Comparison of ENCODE assay signal across 13 mouse cellular contexts in genomic region chr3:51702701-51703286, GRCm38 (mm10). TPM values are rescaled to one million over a fixed set of nuclear protein-coding genes. Genes with fewer than 3 reads are reported as not detected.
DNase-seq lines count a peak whose midpoint lies in the region; ATAC-seq and TF ChIP-seq lines count a peak whose summit lies in the region.
"Had no signal": no experiment of that assay in that cellular context is flagged by ENCODE, and none has a peak within 500 bp of the region (broad histone marks: within the 10 kb centered on the region; RNA-seq: fewer than 3 reads in every experiment).

No protein-coding gene starts in this region.

- peaks cover 23% of the 10 kb centered on the region for H3K4me1 ChIP-seq in embryonic facial prominence, embryonic 14.5 days (ENCODE audit: control insufficient read depth, insufficient read depth, low read length)
- peaks cover 39% of the 10 kb centered on the region for H3K4me1 ChIP-seq in hindbrain, embryonic 15.5 days (replicated peaks)
- H3K4me1 ChIP-seq in neural tube, embryonic 12.5 days = peaks cover 37% of the 10 kb centered on the region

- no peak overlapping the region for H3K4me2 ChIP-seq in embryonic facial prominence, embryonic 14.5 days (ENCODE audit: low read depth, low read length)
- no peak overlapping the region for H3K4me2 ChIP-seq in hindbrain, embryonic 15.5 days
- no peak overlapping the region for H3K4me2 ChIP-seq in neural tube, embryonic 12.5 days (replicated peaks)

- TF ChIP-seq CTCF in gastrocnemius, adult 2 months (IDR thresholded peaks at IDR 0.05) = no peak

- H3K9ac ChIP-seq in embryonic facial prominence, embryonic 14.5 days (ENCODE audit: low read depth, low read length) = no peak overlapping the region
- no peak overlapping the region for H3K9ac ChIP-seq in hindbrain, embryonic 15.5 days
- no peak overlapping the region for H3K9ac ChIP-seq in neural tube, embryonic 12.5 days

- WGBS in embryonic facial prominence, embryonic 14.5 days = 45% methylated on average over 8 of the region's 8 CpGs
- WGBS in hindbrain, embryonic 15.5 days = 63% methylated on average over 8 of the region's 8 CpGs
- 70% methylated on average over 8 of the region's 8 CpGs for WGBS in neural tube, embryonic 12.5 days

- H3K4me3 ChIP-seq in gastrocnemius, adult 2 months = no peak overlapping the region
- H3K4me3 ChIP-seq in embryonic facial prominence, embryonic 14.5 days (ENCODE audit: low read depth, low read length) = no peak overlapping the region
- no peak overlapping the region for H3K4me3 ChIP-seq in hindbrain, embryonic 15.5 days
- no peak overlapping the region for H3K4me3 ChIP-seq in neural tube, embryonic 12.5 days

- H3K36me3 ChIP-seq in embryonic facial prominence, embryonic 14.5 days (ENCODE audit: control insufficient read depth, insufficient read depth, low read length) = no peaks in the 10 kb centered on the region
- no peaks in the 10 kb centered on the region for H3K36me3 ChIP-seq in hindbrain, embryonic 15.5 days
- H3K36me3 ChIP-seq in neural tube, embryonic 12.5 days = no peaks in the 10 kb centered on the region
- H3K36me3 ChIP-seq: liver, embryonic 13.5 days had no signal

- H3K27me3 ChIP-seq in embryonic facial prominence, embryonic 14.5 days (replicated peaks; ENCODE audit: control insufficient read depth, insufficient read depth, low read length) = no peaks in the 10 kb centered on the region
- H3K27me3 ChIP-seq in hindbrain, embryonic 15.5 days = no peaks in the 10 kb centered on the region
- H3K27me3 ChIP-seq in neural tube, embryonic 12.5 days (replicated peaks) = no peaks in the 10 kb centered on the region
- H3K27me3 ChIP-seq: megakaryocyte, embryonic 14.5 days had no signal

- DNase-seq in gastrocnemius, adult 2 months = no peak
- no peak for DNase-seq in gastrocnemius, postnatal 4 days (ENCODE audit: low spot score in 2 of 2)
- peak; percentile 21 for DNase-seq in embryonic facial prominence, embryonic 14.5 days (ENCODE audit: low spot score)
- DNase-seq in adipocyte (ENCODE audit: low spot score) = no peak
- DNase-seq in adrenal gland, adult (ENCODE audit: inconsistent age in 2 of 2, low spot score in 1 of 2) = no peak
- DNase-seq in lung, postnatal 36 days = no peak
- DNase-seq: adrenal gland, postnatal 14 days; kidney, adult 18-20 months; layer of hippocampus, postnatal 36 days; liver, embryonic 13.5 days had no signal

- H3K9me3 ChIP-seq in embryonic facial prominence, embryonic 14.5 days (ENCODE audit: control insufficient read depth, low read length) = no peaks in the 10 kb centered on the region
- no peaks in the 10 kb centered on the region for H3K9me3 ChIP-seq in hindbrain, embryonic 15.5 days
- H3K9me3 ChIP-seq in neural tube, embryonic 12.5 days = no peaks in the 10 kb centered on the region
- H3K9me3 ChIP-seq: liver, embryonic 13.5 days had no signal

- ATAC-seq in embryonic facial prominence, embryonic 14.5 days (ENCODE audit: low read depth) = no peak
- ATAC-seq in hindbrain, embryonic 15.5 days (ENCODE audit: low FRiP score, low read depth) = no peak
- ATAC-seq in neural tube, embryonic 12.5 days (ENCODE audit: low FRiP score, low read depth) = no peak

- intact Hi-C loops in gastrocnemius, adult 2 months (cut with DNase I) = loop anchor here (5.0 to 10.0 kb wide), 3 partner anchors 140 to 302 kb away; no protein-coding TSS in a partner anchor

- peak overlapping the region; percentile 38; the same call in 1 of the 2 replicates for H3K27ac ChIP-seq in gastrocnemius, adult 2 months
- H3K27ac ChIP-seq in embryonic facial prominence, embryonic 14.5 days (replicated peaks; ENCODE audit: low read depth, low read length) = peak overlapping the region; percentile 81; the same call in 1 of the 2 replicates
- peak overlapping the region; percentile 91 for H3K27ac ChIP-seq in hindbrain, embryonic 15.5 days (replicated peaks)
- peak overlapping the region; percentile 91; the same call in 1 of the 2 replicates for H3K27ac ChIP-seq in neural tube, embryonic 12.5 days
- H3K27ac ChIP-seq: liver, embryonic 13.5 days had no signal

RNA-seq across cellular contexts. Expression of gene Mgst2, which starts 42.6 kb away (rescaled TPM):
- total RNA-seq in gastrocnemius, adult 2 months (2021) = under 1 TPM; 0.39 to 0.61 TPM
- total RNA-seq in gastrocnemius, postnatal 4 days (2021) = 1 to 10 TPM; 2.0 to 2.2 TPM
- polyA plus RNA-seq in embryonic facial prominence, embryonic 14.5 days (2014; fragmentation: Nextera tagmentation; extraction: Ambion mirVana) = 4.1 and 6.6 TPM in 2 replicates
- 0.36 and 0.59 TPM in 2 replicates for polyA plus RNA-seq in hindbrain, embryonic 15.5 days (2015; fragmentation: Nextera tagmentation; extraction: Ambion mirVana)
- 1.3 and 1.5 TPM in 2 replicates for polyA plus RNA-seq in neural tube, embryonic 12.5 days (2016; fragmentation: Nextera tagmentation; extraction: Ambion mirVana)
- total RNA-seq: layer of hippocampus, postnatal 36 days had no signal

Comparison
In these comparisons a context has a peak if more than half of its experiments do, and no peak if none do; other contexts are left out.
1. H3K27ac ChIP-seq: peak in every context shown above with its lines; median percentile 91 in hindbrain, embryonic 15.5 days; 91 in neural tube, embryonic 12.5 days; 81 in embryonic facial prominence, embryonic 14.5 days; 38 in gastrocnemius, adult 2 months.